Mouse (Mus musculus): ENCODE data around the gene Fgf12.

- TF ChIP-seq POLR2A (IDR thresholded peaks at IDR 0.05; ENCODE audit: insufficient read depth, low read depth, low read length): no peak
- no peak for TF ChIP-seq CTCF (IDR thresholded peaks at IDR 0.05; ENCODE audit: insufficient read depth, low read depth, low read length)
Observed at GRCm38 (mm10) chr16:28700346-28700745, 52.5 kb downstream of the Fgf12 start.
